Mouse (Mus musculus) liver, adult 2 months (tissue): ENCODE results near the gene Grhl3.

ENCODE experiments used
- CTCF ChIP-seq: fragments of 200-500 bp; IDR thresholded peaks from 2 replicates; pipeline ENCODE4 v1.5.1; 2011; ENCODE audit warnings: low read depth, low read length, control low read depth
- POLR2A ChIP-seq: fragments of 200-500 bp; IDR thresholded peaks from 2 replicates; pipeline ENCODE4 v1.6.1; 2011; ENCODE audit warnings: low read length, control low read depth; ENCODE audit not compliant: insufficient read depth; ENCODE audit errors: extremely low read depth

- TF ChIP-seq CTCF (no peak), POLR2A (no peak)
These were observed 7.9 kb upstream of the Grhl3 start for GRCm38 (mm10) chr4:135581222-135581910.
